7 mouse cellular contexts compared by ENCODE assay signal in genomic region chr16:91527051-91527450, GRCm38 (mm10). TPM values are rescaled to one million over a fixed set of nuclear protein-coding genes. Genes with fewer than 3 reads are reported as not detected.
DNase-seq lines count a peak whose midpoint lies in the region; ATAC-seq lines count a peak whose summit lies in the region.

No protein-coding gene starts in this region.

- no peak overlapping the region for H3K9ac ChIP-seq in forebrain, embryonic 11.5 days (ENCODE audit: low read length)

- no peaks in the 10 kb centered on the region for H3K4me1 ChIP-seq in forebrain, embryonic 11.5 days (replicated peaks; ENCODE audit: control insufficient read depth, insufficient read depth, low read length)

- WGBS in macrophage (ENCODE audit: missing documents) = 13% methylated on average over 9 of the region's 10 CpGs
- WGBS in forebrain, embryonic 11.5 days = 80% methylated on average over 10 of the region's 10 CpGs

- H3K9me3 ChIP-seq in forebrain, embryonic 11.5 days (ENCODE audit: control insufficient read depth, low read length) = no peaks in the 10 kb centered on the region

- no peaks in the 10 kb centered on the region for H3K79me2 ChIP-seq in macrophage (ENCODE audit: inconsistent target)

- H3K27ac ChIP-seq in macrophage = peak overlapping the region; percentile 81
- H3K27ac ChIP-seq in forebrain, embryonic 11.5 days (ENCODE audit: low read depth, low read length) = no peak overlapping the region

- peak; percentile 73 for DNase-seq in layer of hippocampus, adult 9-11 months
- DNase-seq in layer of hippocampus, postnatal 25 days (ENCODE audit: extremely low spot score in 1 of 2, low spot score in 1 of 2) = no peak
- DNase-seq in brain, adult 2 months (ENCODE audit: low read depth, low spot score) = peak; percentile 47
- peak; percentile 66 for DNase-seq in heart, postnatal 4 days
- DNase-seq in forebrain, embryonic 11.5 days (ENCODE audit: low spot score) = no peak
- DNase-seq in right cerebral cortex, adult 2 months (ENCODE audit: low spot score in 2 of 2) = no peak

- no peaks in the 10 kb centered on the region for H3K36me3 ChIP-seq in macrophage (ENCODE audit: inconsistent target)
- no peaks in the 10 kb centered on the region for H3K36me3 ChIP-seq in forebrain, embryonic 11.5 days (ENCODE audit: control insufficient read depth, insufficient read depth, low read length)

- H3K4me3 ChIP-seq in macrophage (ENCODE audit: inconsistent target) = no peak overlapping the region
- no peak overlapping the region for H3K4me3 ChIP-seq in forebrain, embryonic 11.5 days (ENCODE audit: low read depth, low read length)

- no peak for ATAC-seq in forebrain, embryonic 11.5 days (replicated peaks; ENCODE audit: low FRiP score)

- H3K4me2 ChIP-seq in forebrain, embryonic 11.5 days (ENCODE audit: low read depth, low read length, severe bottlenecking) = no peak overlapping the region

- H3K27me3 ChIP-seq in forebrain, embryonic 11.5 days (ENCODE audit: control insufficient read depth, insufficient read depth, low read length) = no peaks in the 10 kb centered on the region

RNA-seq across cellular contexts. Expression of gene Ifngr2, which starts 19.8 kb away (rescaled TPM):
- 10 to 100 TPM; 61.5 to 71.9 TPM for total RNA-seq in layer of hippocampus, postnatal 25 days (2021)
- 10 to 100 TPM; 87.1 to 89.9 TPM for total RNA-seq in heart, postnatal 4 days (2021)
- 10 to 100 TPM; 29.9 to 65.9 (median 45.2) TPM for total RNA-seq in macrophage (2018; cell fraction: chromatin; rRNA removed)
- total RNA-seq in macrophage (2018; cell fraction: cytosol; rRNA removed) = 100 to 1,000 TPM in 21 of 26 experiments, 10 to 100 TPM in 5; 91.2 to 131 (median 118) TPM
- total RNA-seq in macrophage (2018; cell fraction: nucleus; rRNA removed) = 100 to 1,000 TPM in 3 of 26 experiments, 10 to 100 TPM in 23; 53.5 to 110 (median 76.6) TPM
- 53.8 to 84.8 TPM (median 83.9 TPM) in 3 replicates for polyA plus RNA-seq in macrophage (2018)
- 28.8 and 31.6 TPM in 2 replicates for polyA plus RNA-seq in forebrain, embryonic 11.5 days (2014; fragmentation: Nextera tagmentation; extraction: Ambion mirVana)

RNA-seq across cellular contexts. Expression of gene Ifnar1, which starts 42.0 kb away (rescaled TPM):
- total RNA-seq in layer of hippocampus, postnatal 25 days (2021) = 10 to 100 TPM; 48.8 to 55.6 TPM
- 10 to 100 TPM; 50.3 to 56.0 TPM for total RNA-seq in heart, postnatal 4 days (2021)
- 100 to 1,000 TPM; 157 to 461 (median 270) TPM for total RNA-seq in macrophage (2018; cell fraction: chromatin; rRNA removed)
- 100 to 1,000 TPM in 4 of 26 experiments, 10 to 100 TPM in 22; 61.9 to 145 (median 84.6) TPM for total RNA-seq in macrophage (2018; cell fraction: cytosol; rRNA removed)
- total RNA-seq in macrophage (2018; cell fraction: nucleus; rRNA removed) = 100 to 1,000 TPM; 208 to 496 (median 273) TPM
- 64.7 to 104 TPM (median 89.0 TPM) in 3 replicates for polyA plus RNA-seq in macrophage (2018)
- polyA plus RNA-seq in forebrain, embryonic 11.5 days (2014; fragmentation: Nextera tagmentation; extraction: Ambion mirVana) = 51.4 and 53.1 TPM in 2 replicates

Comparison
In these comparisons a context has a peak if more than half of its experiments do, and no peak if none do; other contexts are left out.
1. DNase-seq: peak in layer of hippocampus, adult 9-11 months (single experiment), brain, adult 2 months (single experiment) and heart, postnatal 4 days (single experiment); none in layer of hippocampus, postnatal 25 days (0 of 2), forebrain, embryonic 11.5 days (single experiment) and right cerebral cortex, adult 2 months (0 of 2).